Mouse (Mus musculus) midbrain, embryonic 15.5 days (tissue): Measurements from ENCODE around the gene P4ha1. TPM values are rescaled to one million over a fixed set of nuclear protein-coding genes. Genes with fewer than 3 reads are reported as not detected.
A peak's percentile ranks its signal among the peaks of the same experiment; 100 is the strongest.
"Not testable (repeated sequence)": the region's sequence is repeated elsewhere in the genome, so short reads cannot be mapped to it uniquely, and the experiment has no call there.

Experiments
- ATAC-seq: fragments of 200-750 bp; cut with Nextera tagmentation; replicated peaks from 2 replicates; pipeline ENCODE4 v1.8.0; 2017; ENCODE audit warnings: moderate TSS enrichment
- H3K27ac ChIP-seq: fragments of 300-500 bp; sonication (generic); 2 replicates; pipeline ENCODE4 v1.5.1; 2015; ENCODE audit warnings: mild to moderate bottlenecking, inconsistent platforms
- H3K27me3 ChIP-seq: fragments of 300-500 bp; sonication (generic); replicated peaks from 2 replicates; pipeline ENCODE4 v1.6.1; 2015; ENCODE audit warnings: inconsistent platforms
- H3K36me3 ChIP-seq: fragments of 300-500 bp; sonication (generic); replicated peaks from 2 replicates; pipeline ENCODE4 v1.6.1; 2015; ENCODE audit warnings: inconsistent platforms
- H3K4me1 ChIP-seq: fragments of 300-500 bp; sonication (generic); 2 replicates; pipeline ENCODE4 v1.6.1; 2015; ENCODE audit warnings: inconsistent platforms
- H3K4me2 ChIP-seq: fragments of 300-500 bp; sonication (generic); 2 replicates; pipeline ENCODE4 v1.6.1; 2015; ENCODE audit warnings: inconsistent platforms, mild to moderate bottlenecking, moderate library complexity
- H3K4me3 ChIP-seq: fragments of 300-500 bp; sonication (generic); 2 replicates; pipeline ENCODE4 v1.5.1; 2015; ENCODE audit warnings: mild to moderate bottlenecking, inconsistent platforms
- H3K9ac ChIP-seq: fragments of 300-500 bp; sonication (generic); 2 replicates; pipeline ENCODE4 v1.6.1; 2015; ENCODE audit warnings: mild to moderate bottlenecking, inconsistent platforms
- H3K9me3 ChIP-seq: fragments of 300-500 bp; sonication (generic); 2 replicates; pipeline ENCODE4 v1.6.1; 2016; ENCODE audit warnings: inconsistent platforms
- WGBS: fragments of 180-500 bp; shearing (Covaris S2); methylation state at CpG from one replicate; pipeline ENCODE4 v1.1.7; 2015; ENCODE audit warnings: mixed read lengths; 5-methylcytosine and 5-hydroxymethylcytosine counted together
- polyA plus RNA-seq: library from polyadenylated mRNA; unstranded; fragments of >200 nt; fragmentation: Nextera tagmentation; extraction: Ambion mirVana; gene quantifications from 2 replicates; pipeline ENCODE4 v1.2.1, GENCODE M21; 2015

Gene P4ha1
- polyA plus RNA-seq, 1 experiment from 2014 or later = 26.0 TPM

- peak; percentile 31; the same call in 1 of the 2 replicates for ATAC-seq
Observed at GRCm38 (mm10) chr10:59295241-59295811, 27.8 kb upstream of the P4ha1 start.

GRCm38 (mm10) chr10:59296261-59296660 lies 26.8 kb upstream of the P4ha1 start:
- H3K9me3 ChIP-seq = no peaks in the 10 kb centered on the region
- H3K36me3 ChIP-seq = no peaks in the 10 kb centered on the region
- no peak overlapping the region for H3K27ac ChIP-seq
- H3K4me3 ChIP-seq = no peak overlapping the region
- no peaks in the 10 kb centered on the region for H3K27me3 ChIP-seq
- no peak overlapping the region for H3K9ac ChIP-seq
- peak; percentile 76 for ATAC-seq
- no peak overlapping the region for H3K4me2 ChIP-seq
- 32% methylated on average over 5 of the region's 5 CpGs for WGBS
- no peaks in the 10 kb centered on the region for H3K4me1 ChIP-seq

More at GRCm38 (mm10) chr10:59295241-59295811, 27.8 kb upstream of the P4ha1 start:
- 70% methylated on average over 8 of the region's 8 CpGs for WGBS
- Histone ChIP-seq H3K4me2 (no peak overlapping the region), H3K9me3 (no peaks in the 10 kb centered on the region), H3K4me3 (no peak overlapping the region), H3K4me1 (no peaks in the 10 kb centered on the region), H3K36me3 (no peaks in the 10 kb centered on the region), H3K27me3 (no peaks in the 10 kb centered on the region), H3K9ac (no peak overlapping the region), H3K27ac (no peak overlapping the region)

GRCm38 (mm10) chr10:59302671-59303070 lies 20.4 kb upstream of the P4ha1 start:
- not testable (repeated sequence) for H3K4me1 ChIP-seq, H3K27me3 ChIP-seq, H3K9ac ChIP-seq, H3K9me3 ChIP-seq, ATAC-seq, H3K27ac ChIP-seq, H3K36me3 ChIP-seq, H3K4me2 ChIP-seq, H3K4me3 ChIP-seq
- WGBS = 95% methylated on average over 12 of the region's 12 CpGs

GRCm38 (mm10) chr10:59308993-59309715 lies 13.9 kb upstream of the P4ha1 start:
- Histone ChIP-seq H3K4me1 (no peaks in the 10 kb centered on the region), H3K27ac (no peak overlapping the region), H3K36me3 (no peaks in the 10 kb centered on the region), H3K9me3 (no peaks in the 10 kb centered on the region), H3K4me2 (no peak overlapping the region), H3K4me3 (no peak overlapping the region), H3K27me3 (no peaks in the 10 kb centered on the region), H3K9ac (no peak overlapping the region)
- ATAC-seq = no peak
- 59% methylated on average over 3 of the region's 3 CpGs for WGBS

- WGBS = 62% methylated on average over 2 of the region's 2 CpGs
- no peak for ATAC-seq
- H3K9me3 ChIP-seq = no peaks in the 10 kb centered on the region
- no peaks in the 10 kb centered on the region for H3K4me1 ChIP-seq
- no peak overlapping the region for H3K27ac ChIP-seq
- H3K9ac ChIP-seq = no peak overlapping the region
- H3K27me3 ChIP-seq = no peaks in the 10 kb centered on the region
- no peak overlapping the region for H3K4me2 ChIP-seq
- no peaks in the 10 kb centered on the region for H3K36me3 ChIP-seq
- H3K4me3 ChIP-seq = no peak overlapping the region
Observed at GRCm38 (mm10) chr10:59310124-59310523, 13.0 kb upstream of the P4ha1 start.

GRCm38 (mm10) chr10:59310691-59311457 lies 12.2 kb upstream of the P4ha1 start:
- H3K9ac ChIP-seq = no peak overlapping the region
- no peaks in the 10 kb centered on the region for H3K36me3 ChIP-seq
- H3K27ac ChIP-seq = no peak overlapping the region
- H3K9me3 ChIP-seq = no peaks in the 10 kb centered on the region
- H3K27me3 ChIP-seq = no peaks in the 10 kb centered on the region
- H3K4me3 ChIP-seq = no peak overlapping the region
- no peaks in the 10 kb centered on the region for H3K4me1 ChIP-seq
- ATAC-seq = no peak
- no peak overlapping the region for H3K4me2 ChIP-seq
- 72% methylated on average over 6 of the region's 6 CpGs for WGBS

GRCm38 (mm10) chr10:59311881-59312280 lies 11.2 kb upstream of the P4ha1 start:
- ATAC-seq = no peak
- no peak overlapping the region for H3K4me2 ChIP-seq
- H3K27me3 ChIP-seq = no peaks in the 10 kb centered on the region
- H3K36me3 ChIP-seq = no peaks in the 10 kb centered on the region
- H3K9ac ChIP-seq = no peak overlapping the region
- no peaks in the 10 kb centered on the region for H3K9me3 ChIP-seq
- no peaks in the 10 kb centered on the region for H3K4me1 ChIP-seq
- no peak overlapping the region for H3K27ac ChIP-seq
- 93% methylated on average over 5 of the region's 5 CpGs for WGBS
- no peak overlapping the region for H3K4me3 ChIP-seq

- ATAC-seq = no peak
- Histone ChIP-seq H3K36me3 (no peaks in the 10 kb centered on the region), H3K9me3 (no peaks in the 10 kb centered on the region), H3K4me2 (no peak overlapping the region), H3K27me3 (no peaks in the 10 kb centered on the region), H3K4me1 (peaks cover 22% of the 10 kb centered on the region), H3K9ac (no peak overlapping the region), H3K4me3 (no peak overlapping the region), H3K27ac (no peak overlapping the region)
- WGBS = 91% methylated on average over 3 of the region's 3 CpGs
Observed at GRCm38 (mm10) chr10:59321112-59321511, 2.0 kb upstream of the P4ha1 start.

GRCm38 (mm10) chr10:59322271-59322670 lies 825 bp upstream of the P4ha1 start:
- peak overlapping the region; percentile 26; the same call in 1 of the 2 replicates for H3K9ac ChIP-seq
- H3K9me3 ChIP-seq = no peaks in the 10 kb centered on the region
- no peaks in the 10 kb centered on the region for H3K36me3 ChIP-seq
- no peak for ATAC-seq
- peak overlapping the region; percentile 70 for H3K4me3 ChIP-seq
- peak overlapping the region; percentile 74; the same call in 1 of the 2 replicates for H3K4me2 ChIP-seq
- no peaks in the 10 kb centered on the region for H3K27me3 ChIP-seq
- 62% methylated on average over 4 of the region's 4 CpGs for WGBS
- peak overlapping the region; percentile 84 for H3K27ac ChIP-seq
- H3K4me1 ChIP-seq = peaks cover 23% of the 10 kb centered on the region

GRCm38 (mm10) chr10:59323488-59324161 lies 529 bp downstream of the P4ha1 start:
- Histone ChIP-seq H3K9me3 (no peaks in the 10 kb centered on the region), H3K4me2 (peak overlapping the region; percentile 74), H3K27ac (peak overlapping the region; percentile 91), H3K9ac (peak overlapping the region; percentile 82), H3K4me1 (peaks cover 23% of the 10 kb centered on the region), H3K27me3 (no peaks in the 10 kb centered on the region), H3K4me3 (peak overlapping the region; percentile 70), H3K36me3 (no peaks in the 10 kb centered on the region)
- ATAC-seq = peak; percentile 82
- WGBS = under 1% methylated on average over 42 of the region's 49 CpGs

GRCm38 (mm10) chr10:59324311-59325165 lies 1.4 kb downstream of the P4ha1 start:
- no peaks in the 10 kb centered on the region for H3K27me3 ChIP-seq
- peaks cover 23% of the 10 kb centered on the region for H3K4me1 ChIP-seq
- H3K4me2 ChIP-seq = peak overlapping the region; percentile 74
- WGBS = 14% methylated on average over 15 of the region's 15 CpGs
- ATAC-seq = no peak
- no peaks in the 10 kb centered on the region for H3K36me3 ChIP-seq
- peak overlapping the region; percentile 91 for H3K27ac ChIP-seq
- peak overlapping the region; percentile 82 for H3K9ac ChIP-seq
- H3K9me3 ChIP-seq = no peaks in the 10 kb centered on the region
- peak overlapping the region; percentile 70 for H3K4me3 ChIP-seq
